Mouse (Mus musculus) NIH3T3 (cell line): ENCODE data around the gene Plxnc1.

Source experiments
- DNase-seq: peaks from one replicate; pipeline ENCODE4 v3.0.0-alpha.2; 2012; ENCODE audit warnings: low read depth

The Plxnc1 gene

GRCm38 (mm10) chr10:94947915-94948675 is 3.5 kb upstream of the Plxnc1 start:
- no peak for DNase-seq

GRCm38 (mm10) chr10:94947386-94947785 is 2.8 kb upstream of the Plxnc1 start:
- DNase-seq: peak; percentile 43

GRCm38 (mm10) chr10:94945206-94945711 is 624 bp upstream of the Plxnc1 start:
- no peak for DNase-seq

- no peak for DNase-seq
Measured at GRCm38 (mm10) chr10:94943846-94944690, 567 bp downstream of the Plxnc1 start.

- no peak for DNase-seq
Measured at GRCm38 (mm10) chr10:94943401-94943845, 1.2 kb downstream of the Plxnc1 start.

GRCm38 (mm10) chr10:94942449-94943041 is 2.1 kb downstream of the Plxnc1 start:
- no peak for DNase-seq

- DNase-seq: no peak
Measured at GRCm38 (mm10) chr10:94941551-94941950, 3.1 kb downstream of the Plxnc1 start.

- DNase-seq: no peak
Measured at GRCm38 (mm10) chr10:94940786-94941185, 3.8 kb downstream of the Plxnc1 start.

GRCm38 (mm10) chr10:94940061-94940460 is 4.6 kb downstream of the Plxnc1 start:
- DNase-seq: peak; percentile 67

- no peak for DNase-seq
Measured at GRCm38 (mm10) chr10:94938899-94939298, 5.7 kb downstream of the Plxnc1 start.

GRCm38 (mm10) chr10:94938320-94938719 is 6.3 kb downstream of the Plxnc1 start:
- no peak for DNase-seq

- no peak for DNase-seq
Measured at GRCm38 (mm10) chr10:94935270-94935669, 9.4 kb downstream of the Plxnc1 start.

- DNase-seq: no peak
Measured at GRCm38 (mm10) chr10:94934151-94934614, 10.5 kb downstream of the Plxnc1 start.

GRCm38 (mm10) chr10:94931961-94932832 is 12.4 kb downstream of the Plxnc1 start:
- no peak for DNase-seq

GRCm38 (mm10) chr10:94928164-94928563 is 16.5 kb downstream of the Plxnc1 start:
- no peak for DNase-seq

GRCm38 (mm10) chr10:94926297-94926696 is 18.3 kb downstream of the Plxnc1 start:
- no peak for DNase-seq

GRCm38 (mm10) chr10:94924878-94925277 is 19.8 kb downstream of the Plxnc1 start:
- DNase-seq: no peak

- DNase-seq: no peak
Measured at GRCm38 (mm10) chr10:94924450-94924849, 20.2 kb downstream of the Plxnc1 start.

- DNase-seq: no peak
Measured at GRCm38 (mm10) chr10:94923337-94923762, 21.3 kb downstream of the Plxnc1 start.

GRCm38 (mm10) chr10:94922848-94923247 is 21.8 kb downstream of the Plxnc1 start:
- DNase-seq: no peak

GRCm38 (mm10) chr10:94921751-94922150 is 22.9 kb downstream of the Plxnc1 start:
- DNase-seq: no peak
